Mouse (Mus musculus) liver, embryonic 12.5 days (tissue): Measurements from ENCODE around the gene AF067061. TPM values are rescaled to one million over a fixed set of nuclear protein-coding genes. Genes with fewer than 3 reads are reported as not detected.
"Not testable (repeated sequence)": the region's sequence is repeated elsewhere in the genome, so short reads cannot be mapped to it uniquely, and the experiment has no call there.

ENCODE experiments used
- ATAC-seq: fragments of 200-750 bp; cut with Nextera tagmentation; 2 replicates; pipeline ENCODE4 v1.8.0; 2017; ENCODE audit warnings: moderate number of reproducible peaks, mild to moderate bottlenecking, moderate library complexity
- H3K27ac ChIP-seq: fragments of 300-500 bp; sonication (generic); 2 replicates; pipeline ENCODE4 v1.5.1; 2016; ENCODE audit warnings: mild to moderate bottlenecking
- H3K27me3 ChIP-seq: fragments of 300-500 bp; sonication (generic); replicated peaks from 2 replicates; pipeline ENCODE4 v1.6.1; 2016; ENCODE audit warnings: mild to moderate bottlenecking, moderate library complexity
- H3K36me3 ChIP-seq: fragments of 300-500 bp; sonication (generic); 2 replicates; pipeline ENCODE4 v1.6.1; 2016; ENCODE audit warnings: mild to moderate bottlenecking, moderate library complexity
- H3K4me1 ChIP-seq: fragments of 300-500 bp; sonication (generic); 2 replicates; pipeline ENCODE4 v1.6.1; 2016
- H3K4me2 ChIP-seq: fragments of 300-500 bp; sonication (generic); 2 replicates; pipeline ENCODE4 v1.6.1; 2016; ENCODE audit warnings: mild to moderate bottlenecking, moderate library complexity
- H3K4me3 ChIP-seq: fragments of 300-500 bp; sonication (generic); 2 replicates; pipeline ENCODE4 v1.5.1; 2016; ENCODE audit warnings: mild to moderate bottlenecking, moderate library complexity
- H3K9ac ChIP-seq: fragments of 300-500 bp; sonication (generic); 2 replicates; pipeline ENCODE4 v1.6.1; 2016; ENCODE audit warnings: mild to moderate bottlenecking, moderate library complexity
- H3K9me3 ChIP-seq: fragments of 300-500 bp; sonication (generic); replicated peaks from 2 replicates; pipeline ENCODE4 v1.6.1; 2016; ENCODE audit warnings: mild to moderate bottlenecking, moderate library complexity
- WGBS: fragments of 180-500 bp; shearing (Covaris S2); methylation state at CpG from one replicate; pipeline ENCODE4 v1.1.7; 2016; ENCODE audit not compliant: insufficient replicate concordance; 5-methylcytosine and 5-hydroxymethylcytosine counted together
- polyA plus RNA-seq: library from polyadenylated mRNA; unstranded; fragments of >200 nt; fragmentation: Nextera tagmentation; extraction: Ambion mirVana; gene quantifications from 2 replicates; pipeline ENCODE4 v1.2.1, GENCODE M21; 2016

AF067061 gene
- polyA plus RNA-seq: not detected in 2 replicates

- 62% methylated on average over 2 of the region's 2 CpGs for WGBS
- ATAC-seq, H3K4me2 ChIP-seq, H3K9ac ChIP-seq, H3K27me3 ChIP-seq, H3K4me3 ChIP-seq, H3K9me3 ChIP-seq, H3K27ac ChIP-seq, H3K36me3 ChIP-seq, H3K4me1 ChIP-seq: not testable (repeated sequence)
Observed at GRCm38 (mm10) chr13:120262870-120263269, at the start of gene AF067061. Gene AF067061, plus strand, starts transcription at chr13:120263114.

GRCm38 (mm10) chr13:120215847-120216246 lies 47.1 kb upstream of the AF067061 start, which contains the start of gene Gm21762:
Gene Gm21762, minus strand, starts transcription at chr13:120215947.
- no CpG with 5 or more reads among the region's 2 CpGs for WGBS

GRCm38 (mm10) chr13:120220922-120221321 lies 42.0 kb upstream of the AF067061 start:
- not testable (repeated sequence) for H3K27ac ChIP-seq, H3K9me3 ChIP-seq, H3K36me3 ChIP-seq, H3K4me3 ChIP-seq, ATAC-seq, H3K27me3 ChIP-seq, H3K4me1 ChIP-seq, H3K4me2 ChIP-seq, H3K9ac ChIP-seq
- 67% methylated on average over 5 of the region's 5 CpGs for WGBS

More at GRCm38 (mm10) chr13:120215847-120216246, 47.1 kb upstream of the AF067061 start, which contains the start of gene Gm21762:
- not testable (repeated sequence) for H3K9me3 ChIP-seq, H3K4me2 ChIP-seq, H3K27ac ChIP-seq, H3K9ac ChIP-seq, H3K27me3 ChIP-seq, H3K4me3 ChIP-seq, H3K4me1 ChIP-seq, ATAC-seq, H3K36me3 ChIP-seq

GRCm38 (mm10) chr13:120223012-120223659 lies 39.8 kb upstream of the AF067061 start:
- not testable (repeated sequence) for H3K4me1 ChIP-seq, H3K27me3 ChIP-seq, H3K9me3 ChIP-seq, H3K4me2 ChIP-seq, H3K9ac ChIP-seq, H3K36me3 ChIP-seq, H3K27ac ChIP-seq, H3K4me3 ChIP-seq, ATAC-seq
- 86% methylated on average over 16 of the region's 25 CpGs for WGBS

- H3K4me2 ChIP-seq, ATAC-seq, H3K4me3 ChIP-seq, H3K9ac ChIP-seq, H3K36me3 ChIP-seq, H3K27ac ChIP-seq, H3K4me1 ChIP-seq, H3K27me3 ChIP-seq, H3K9me3 ChIP-seq: not testable (repeated sequence)
- 87% methylated on average over 17 of the region's 17 CpGs for WGBS
Observed at GRCm38 (mm10) chr13:120231798-120232197, 31.1 kb upstream of the AF067061 start.

GRCm38 (mm10) chr13:120232447-120233049 lies 30.4 kb upstream of the AF067061 start:
- not testable (repeated sequence) for H3K27ac ChIP-seq, ATAC-seq, H3K4me1 ChIP-seq, H3K4me3 ChIP-seq, H3K9me3 ChIP-seq, H3K36me3 ChIP-seq, H3K27me3 ChIP-seq, H3K4me2 ChIP-seq, H3K9ac ChIP-seq
- 65% methylated on average over 13 of the region's 25 CpGs for WGBS

GRCm38 (mm10) chr13:120238811-120239210 lies 24.1 kb upstream of the AF067061 start, which contains the start of gene Gm21731:
Gene Gm21731, plus strand, starts transcription at chr13:120239111.
- H3K36me3 ChIP-seq, H3K27me3 ChIP-seq, ATAC-seq, H3K27ac ChIP-seq, H3K4me1 ChIP-seq, H3K9ac ChIP-seq, H3K4me2 ChIP-seq, H3K9me3 ChIP-seq, H3K4me3 ChIP-seq: not testable (repeated sequence)

GRCm38 (mm10) chr13:120251208-120251924 lies 11.5 kb upstream of the AF067061 start:
- H3K4me1 ChIP-seq, H3K36me3 ChIP-seq, H3K4me2 ChIP-seq, H3K27me3 ChIP-seq, H3K27ac ChIP-seq, ATAC-seq, H3K4me3 ChIP-seq, H3K9ac ChIP-seq, H3K9me3 ChIP-seq: not testable (repeated sequence)
- 54% methylated on average over 2 of the region's 3 CpGs for WGBS

- H3K36me3 ChIP-seq: not testable (repeated sequence)
Observed at GRCm38 (mm10) chr13:120258817-120259658, 3.9 kb upstream of the AF067061 start.

GRCm38 (mm10) chr13:120259718-120260117 lies 3.2 kb upstream of the AF067061 start:
- not testable (repeated sequence) for H3K9ac ChIP-seq, ATAC-seq, H3K9me3 ChIP-seq, H3K4me3 ChIP-seq, H3K4me1 ChIP-seq, H3K36me3 ChIP-seq, H3K27me3 ChIP-seq, H3K27ac ChIP-seq, H3K4me2 ChIP-seq
- WGBS: 40% methylated on average over 2 of the region's 3 CpGs

More at GRCm38 (mm10) chr13:120258817-120259658, 3.9 kb upstream of the AF067061 start:
- not testable (repeated sequence) for H3K4me1 ChIP-seq, H3K9ac ChIP-seq, H3K4me3 ChIP-seq, ATAC-seq, H3K4me2 ChIP-seq, H3K27me3 ChIP-seq, H3K9me3 ChIP-seq, H3K27ac ChIP-seq
- WGBS: 65% methylated on average over 3 of the region's 3 CpGs

- not testable (repeated sequence) for H3K27ac ChIP-seq, H3K9me3 ChIP-seq, ATAC-seq, H3K4me2 ChIP-seq, H3K36me3 ChIP-seq, H3K27me3 ChIP-seq, H3K9ac ChIP-seq, H3K4me3 ChIP-seq, H3K4me1 ChIP-seq
- WGBS: 21% methylated on average over 2 of the region's 2 CpGs
Observed at GRCm38 (mm10) chr13:120277837-120278236, 14.9 kb downstream of the AF067061 start.
